Mouse (Mus musculus) CD4-positive, CD25-positive, alpha-beta regulatory T cell, adult 2 months (primary cell): ENCODE measurements around the gene Gm20388.
"Not testable (repeated sequence)": the region's sequence is repeated elsewhere in the genome, so short reads cannot be mapped to it uniquely, and the experiment has no call there.

Experiments
- DNase-seq: peaks from one replicate; pipeline ENCODE4 v3.0.0-alpha.2; 2012; ENCODE audit warnings: low read depth, low spot score

Gm20388 gene

GRCm38 (mm10) chr8:123423441-123423840 is 3512.8 kb downstream of the Gm20388 start, which contains the start of gene Def8:
Def8 (plus strand) TSS chr8:123423527.
- DNase-seq: no peak

- no peak for DNase-seq
Measured at GRCm38 (mm10) chr8:123426511-123427509, 3516.2 kb downstream of the Gm20388 start.

- DNase-seq: no peak
Measured at GRCm38 (mm10) chr8:123427639-123428275, 3517.1 kb downstream of the Gm20388 start.

GRCm38 (mm10) chr8:123428343-123428893 is 3517.8 kb downstream of the Gm20388 start:
- no peak for DNase-seq

GRCm38 (mm10) chr8:123428939-123429721 is 3518.5 kb downstream of the Gm20388 start:
- DNase-seq: no peak

- DNase-seq: not testable (repeated sequence)
Measured at GRCm38 (mm10) chr8:123429722-123430013, 3519.0 kb downstream of the Gm20388 start.

- not testable (repeated sequence) for DNase-seq
Measured at GRCm38 (mm10) chr8:123430936-123431335, 3520.3 kb downstream of the Gm20388 start.

- no peak for DNase-seq
Measured at GRCm38 (mm10) chr8:123431616-123432365, 3521.2 kb downstream of the Gm20388 start.

- no peak for DNase-seq
Measured at GRCm38 (mm10) chr8:123432381-123432780, 3521.7 kb downstream of the Gm20388 start.

GRCm38 (mm10) chr8:123433241-123433974 is 3522.8 kb downstream of the Gm20388 start:
- DNase-seq: not testable (repeated sequence)

GRCm38 (mm10) chr8:123441788-123442187 is 3531.1 kb downstream of the Gm20388 start:
- no peak for DNase-seq

- no peak for DNase-seq
Measured at GRCm38 (mm10) chr8:123442351-123442750, 3531.7 kb downstream of the Gm20388 start.

- DNase-seq: peak; percentile 94
Measured at GRCm38 (mm10) chr8:123442871-123443575, 3532.4 kb downstream of the Gm20388 start.

- DNase-seq: no peak
Measured at GRCm38 (mm10) chr8:123443576-123443921, 3532.9 kb downstream of the Gm20388 start.

GRCm38 (mm10) chr8:123444131-123444530 is 3533.5 kb downstream of the Gm20388 start:
- no peak for DNase-seq

GRCm38 (mm10) chr8:123445981-123446380 is 3535.3 kb downstream of the Gm20388 start:
- no peak for DNase-seq

- no peak for DNase-seq
Measured at GRCm38 (mm10) chr8:123446799-123447198, 3536.2 kb downstream of the Gm20388 start.

- no peak for DNase-seq
Measured at GRCm38 (mm10) chr8:123450783-123451182, 3540.1 kb downstream of the Gm20388 start.

- not testable (repeated sequence) for DNase-seq
Measured at GRCm38 (mm10) chr8:123451747-123452146, 3541.1 kb downstream of the Gm20388 start.

- no peak for DNase-seq
Measured at GRCm38 (mm10) chr8:123452149-123452548, 3541.5 kb downstream of the Gm20388 start.
